Mouse (Mus musculus) ZHBTc4 (cell line): Measurements from ENCODE around the gene Sult1e1.

Source experiments
- DNase-seq: peaks from one replicate; pipeline ENCODE4 v3.0.0-alpha.2; 2011; ENCODE audit warnings: low read depth, low spot score

Sult1e1 gene

GRCm38 (mm10) chr5:87591494-87591893, at the start of gene Sult1e1:
TSS of gene Sult1e1 (minus strand) at chr5:87591594.
- DNase-seq, result no peak

DNA sequence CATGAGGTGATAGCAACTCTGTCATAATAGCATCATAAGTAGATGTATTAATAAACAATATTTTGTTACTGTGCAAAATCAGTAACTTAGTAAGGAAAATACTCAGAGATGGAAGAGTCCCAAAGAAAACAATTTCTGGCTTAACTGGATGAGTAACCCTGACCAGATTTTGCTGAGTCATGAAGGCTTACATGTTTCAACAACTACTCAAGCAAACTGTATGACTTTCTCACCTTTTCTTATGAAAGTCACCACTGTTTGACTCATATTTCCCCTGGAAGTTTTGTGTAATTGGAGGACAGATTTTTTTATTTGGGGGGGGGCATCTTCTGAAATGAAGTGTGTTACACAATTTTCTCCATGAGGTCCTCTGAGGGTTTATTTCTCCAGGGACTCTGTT, 31.3 kb upstream of the Sult1e1 start:
- DNase-seq, result no peak

DNA sequence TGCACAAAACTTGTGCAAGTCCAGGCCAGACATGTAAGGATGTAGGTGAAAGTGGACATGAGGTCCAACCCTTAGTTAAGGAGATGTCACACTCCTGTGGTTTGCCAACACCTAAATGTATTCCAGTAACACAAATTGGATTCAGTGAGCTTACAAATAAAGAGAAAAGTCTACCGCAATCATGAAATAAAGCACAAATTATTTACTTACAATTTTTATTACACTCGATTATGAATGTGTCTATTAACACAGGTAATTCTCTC, 23.7 kb upstream of the Sult1e1 start:
- DNase-seq, result no peak

DNA sequence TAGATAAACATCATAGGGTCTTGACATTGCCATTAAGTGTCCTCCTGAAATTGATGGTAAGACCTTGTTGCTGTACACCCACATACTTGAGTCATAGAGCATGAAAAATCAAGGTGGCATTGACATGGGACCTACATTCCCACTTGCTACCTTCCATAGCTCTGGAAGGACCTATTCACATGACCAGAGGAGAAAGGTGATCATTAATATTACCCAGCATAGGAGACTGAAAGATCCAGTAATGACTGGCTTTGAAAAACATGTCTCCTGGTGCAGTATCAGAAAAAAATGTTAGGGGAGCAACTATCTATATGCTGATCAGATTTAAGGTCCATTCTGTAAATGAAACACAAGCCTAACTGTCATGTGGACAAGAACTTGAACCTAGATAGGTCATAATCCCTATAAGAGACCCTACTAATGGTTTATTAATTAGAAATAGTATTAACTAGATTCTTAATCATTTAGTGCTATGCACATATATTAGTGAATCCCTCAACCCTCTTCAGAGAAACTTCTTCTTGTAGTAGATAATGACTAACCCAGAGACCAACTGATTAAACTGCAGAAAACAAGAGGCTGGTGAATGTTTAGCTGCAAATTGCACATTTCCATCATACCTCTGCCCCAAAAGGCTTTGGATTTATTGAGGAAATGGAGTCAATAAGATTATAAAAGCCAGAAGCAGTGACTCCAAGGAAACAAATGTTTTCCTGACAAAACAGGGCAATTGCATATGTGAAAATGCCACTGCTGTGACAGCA, 23.2 kb upstream of the Sult1e1 start:
- DNase-seq, result no peak

GRCm38 (mm10) chr5:87601018-87601417, 9.6 kb upstream of the Sult1e1 start:
- no peak for DNase-seq

- DNase-seq, result no peak
Observed at GRCm38 (mm10) chr5:87597891-87598290, 6.5 kb upstream of the Sult1e1 start.

- no peak for DNase-seq
Observed at GRCm38 (mm10) chr5:87589916-87590315, 1.5 kb downstream of the Sult1e1 start.

DNA sequence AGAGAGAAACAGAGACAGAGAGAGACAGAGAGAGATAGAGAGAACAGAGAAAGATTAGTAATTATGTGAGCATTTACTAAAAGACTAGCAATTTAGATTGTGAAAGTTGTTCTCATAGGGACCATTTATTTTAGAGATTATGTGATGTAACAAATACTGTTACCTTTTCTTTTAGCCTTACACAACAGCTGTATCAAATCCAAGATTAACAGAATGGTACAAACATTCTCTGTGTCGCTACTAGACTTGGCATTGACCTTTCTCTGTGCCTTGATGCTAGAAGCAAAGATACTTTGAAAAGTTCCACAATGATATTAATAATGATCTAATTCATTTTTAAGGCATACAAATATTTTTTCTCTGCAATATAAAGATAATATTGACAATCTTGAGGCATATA, 11.0 kb downstream of the Sult1e1 start:
- no peak for DNase-seq

GRCm38 (mm10) chr5:87574174-87574573, 17.2 kb downstream of the Sult1e1 start:
- DNase-seq, result no peak

DNA sequence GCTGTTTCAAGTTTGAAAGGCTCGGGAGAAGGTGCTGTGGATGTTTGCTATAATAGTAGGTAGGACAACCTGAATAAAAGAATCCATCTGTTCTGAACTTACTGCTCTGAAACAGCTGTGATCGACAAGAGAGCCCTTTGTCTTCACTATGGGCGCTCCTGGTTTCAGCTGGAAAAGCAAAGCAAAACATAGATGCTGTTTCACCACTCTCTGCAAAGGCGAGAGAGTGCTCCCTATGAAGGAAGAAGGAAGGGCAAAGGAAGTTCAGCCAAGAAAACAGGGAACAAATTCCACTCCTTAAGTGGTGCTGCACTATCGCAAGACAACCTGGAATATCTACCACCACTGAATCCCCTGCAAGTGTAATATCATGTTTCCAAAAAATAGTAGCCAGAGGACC, 17.9 kb downstream of the Sult1e1 start:
- peak; percentile 1 for DNase-seq

GRCm38 (mm10) chr5:87572781-87573180, 18.6 kb downstream of the Sult1e1 start:
- DNase-seq, result no peak

DNA sequence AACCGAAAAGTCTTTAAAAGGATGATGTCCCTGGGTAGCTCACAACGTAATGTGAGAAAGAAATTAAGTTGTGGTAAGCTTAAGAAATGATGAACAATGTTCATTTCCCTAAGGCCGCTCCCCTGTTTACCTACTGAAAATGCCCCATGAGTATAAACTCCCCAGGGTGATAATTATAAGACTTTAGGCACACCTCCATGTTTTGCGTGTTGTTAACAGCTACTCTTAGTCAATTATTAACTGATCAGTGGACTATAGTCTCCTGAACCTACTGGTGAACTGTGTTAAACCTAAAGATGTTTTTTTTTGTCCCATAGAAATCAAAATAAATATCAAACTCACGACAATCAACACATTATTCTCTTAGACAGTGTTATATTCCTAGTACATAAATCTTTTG, 22.5 kb downstream of the Sult1e1 start, which contains the start of gene Sult1d1:
TSS of gene Sult1d1 (minus strand) at position 183 of the 400 bp plus-strand sequence.
- DNase-seq, result no peak

DNA sequence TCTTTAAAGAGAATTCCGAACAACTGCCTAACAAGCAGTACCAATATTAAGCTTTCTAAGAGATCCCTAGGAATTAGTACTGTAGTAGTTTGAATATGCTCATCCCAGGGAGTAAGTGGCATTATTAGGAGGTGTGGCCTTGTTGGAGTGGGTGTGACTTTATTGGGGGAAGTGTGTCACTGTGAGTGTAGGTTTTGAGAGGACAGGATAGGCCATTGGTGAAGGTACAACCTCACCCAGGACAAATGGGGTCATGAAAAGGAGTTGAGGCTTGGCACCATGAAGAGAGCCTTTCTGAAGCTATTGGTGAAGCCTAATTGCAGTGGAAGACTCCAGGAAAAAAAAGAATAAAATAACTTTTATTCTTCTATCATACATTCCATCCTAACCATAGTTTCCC, 24.1 kb downstream of the Sult1e1 start:
- DNase-seq, result no peak

DNA sequence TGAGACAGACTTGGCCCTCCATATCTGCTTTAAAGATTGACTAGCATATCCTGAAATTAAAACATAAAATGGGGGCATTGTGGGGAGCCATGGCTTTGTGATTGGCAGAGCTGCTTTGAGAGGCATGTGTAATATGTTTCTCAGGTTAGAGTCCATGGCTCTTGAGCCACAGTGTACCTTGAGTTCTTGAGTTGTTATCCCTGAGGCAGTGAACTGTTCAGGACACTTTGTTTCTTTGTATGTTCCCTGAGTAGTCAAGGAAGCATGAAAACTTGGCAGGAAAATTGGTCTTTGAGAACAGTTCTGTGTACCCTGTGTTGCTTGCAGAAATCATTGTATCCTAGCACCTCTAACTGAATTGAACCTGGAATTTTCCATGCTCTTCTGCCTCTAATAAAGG, 28.4 kb downstream of the Sult1e1 start:
- no peak for DNase-seq

- DNase-seq, result no peak
Observed at GRCm38 (mm10) chr5:87562526-87562925, 28.9 kb downstream of the Sult1e1 start.

- peak; percentile 39 for DNase-seq
Observed at GRCm38 (mm10) chr5:87560145-87560544, 31.2 kb downstream of the Sult1e1 start.

GRCm38 (mm10) chr5:87550935-87551334, 40.5 kb downstream of the Sult1e1 start:
- DNase-seq, result peak; percentile 24

- no peak for DNase-seq
Observed at GRCm38 (mm10) chr5:87538111-87538510, 53.3 kb downstream of the Sult1e1 start, which contains the start of gene Sult1b1. TSS of gene Sult1b1 (minus strand) at chr5:87538195.

- DNase-seq, result no peak
Observed at GRCm38 (mm10) chr5:87535994-87536644, 55.3 kb downstream of the Sult1e1 start.

- no peak for DNase-seq
Observed at GRCm38 (mm10) chr5:87532288-87532687, 59.1 kb downstream of the Sult1e1 start.
